Mouse (Mus musculus) forebrain, embryonic 16.5 days (tissue): ENCODE data around the gene Vpreb3. TPM values are rescaled to one million over a fixed set of nuclear protein-coding genes. Genes with fewer than 3 reads are reported as not detected.
A peak's percentile ranks its signal among the peaks of the same experiment; 100 is the strongest.
"Not testable (repeated sequence)": the region's sequence is repeated elsewhere in the genome, so short reads cannot be mapped to it uniquely, and the experiment has no call there.

Source experiments
- ATAC-seq: fragments of 200-750 bp; cut with Nextera tagmentation; 2 replicates; pipeline ENCODE4 v1.8.0; 2017; ENCODE audit warnings: mild to moderate bottlenecking, moderate library complexity
- H3K27ac ChIP-seq: fragments of 300-500 bp; sonication (generic); 2 replicates; pipeline ENCODE4 v1.5.1; 2014; ENCODE audit warnings: low read length, control low read depth
- H3K27me3 ChIP-seq: fragments of 300-500 bp; sonication (generic); replicated peaks from 2 replicates; pipeline ENCODE4 v1.6.1; 2014; ENCODE audit warnings: low read length; ENCODE audit not compliant: control insufficient read depth, insufficient read depth
- H3K36me3 ChIP-seq: fragments of 300-500 bp; sonication (generic); 2 replicates; pipeline ENCODE4 v1.6.1; 2014; ENCODE audit not compliant: control insufficient read depth, insufficient read depth
- H3K4me1 ChIP-seq: fragments of 300-500 bp; sonication (generic); replicated peaks from 2 replicates; pipeline ENCODE4 v1.6.1; 2014; ENCODE audit warnings: low read length; ENCODE audit not compliant: control insufficient read depth, insufficient read depth
- H3K4me2 ChIP-seq: fragments of 300-500 bp; sonication (generic); 2 replicates; pipeline ENCODE4 v1.6.1; 2014; ENCODE audit warnings: mild to moderate bottlenecking, low read length, control low read depth
- H3K4me3 ChIP-seq: fragments of 300-500 bp; sonication (generic); replicated peaks from 2 replicates; pipeline ENCODE4 v1.5.1; 2014; ENCODE audit warnings: mild to moderate bottlenecking, low read length, control low read depth
- H3K9ac ChIP-seq: fragments of 300-500 bp; sonication (generic); replicated peaks from 2 replicates; pipeline ENCODE4 v1.6.1; 2014; ENCODE audit warnings: low read depth, low read length, control low read depth
- H3K9me3 ChIP-seq: fragments of 300-500 bp; sonication (generic); 2 replicates; pipeline ENCODE4 v1.6.1; 2016; ENCODE audit warnings: low read length; ENCODE audit not compliant: control insufficient read depth
- WGBS: fragments of 180-500 bp; shearing (Covaris S2); extraction: QIAGEN DNeasy Blood & Tissue Kit; methylation state at CpG from one replicate; pipeline ENCODE4 v1.1.7; 2014; 5-methylcytosine and 5-hydroxymethylcytosine counted together
- polyA plus RNA-seq: library from polyadenylated mRNA; unstranded; fragments of >200 nt; fragmentation: Nextera tagmentation; extraction: Ambion mirVana; gene quantifications from 2 replicates; pipeline ENCODE4 v1.2.1, GENCODE M21; 2015

Vpreb3 gene
- polyA plus RNA-seq, 1 experiment from 2014 or later = 0.48 TPM

GRCm38 (mm10) chr10:75979432-75979831 lies 36.6 kb downstream of the Vpreb3 start:
- Histone ChIP-seq H3K4me2 (no peak overlapping the region), H3K36me3 (no peaks in the 10 kb centered on the region), H3K4me1 (peaks cover 5% of the 10 kb centered on the region), H3K27me3 (no peaks in the 10 kb centered on the region), H3K9me3 (no peaks in the 10 kb centered on the region), H3K4me3 (no peak overlapping the region), H3K27ac (no peak overlapping the region), H3K9ac (no peak overlapping the region)
- peak; percentile 89 for ATAC-seq
- WGBS = 62% methylated on average over 3 of the region's 3 CpGs

GRCm38 (mm10) chr10:75990430-75991042 lies 47.7 kb downstream of the Vpreb3 start:
- 56% methylated on average over 4 of the region's 4 CpGs for WGBS
- Histone ChIP-seq H3K4me2 (no peak overlapping the region), H3K4me3 (no peak overlapping the region)

GRCm38 (mm10) chr10:75993616-75994240 lies 50.9 kb downstream of the Vpreb3 start:
- Histone ChIP-seq H3K27me3 (no peaks in the 10 kb centered on the region), H3K4me2 (no peak overlapping the region), H3K4me1 (peaks cover 7% of the 10 kb centered on the region), H3K9me3 (no peaks in the 10 kb centered on the region), H3K9ac (no peak overlapping the region), H3K4me3 (no peak overlapping the region), H3K27ac (peak overlapping the region; percentile 78), H3K36me3 (no peaks in the 10 kb centered on the region)
- whole genome bisulfite sequencing = 88% methylated on average over 15 of the region's 15 CpGs
- no peak for ATAC-seq

More at GRCm38 (mm10) chr10:75990430-75991042, 47.7 kb downstream of the Vpreb3 start:
- H3K36me3 ChIP-seq = no peaks in the 10 kb centered on the region
- peaks cover 7% of the 10 kb centered on the region for H3K4me1 ChIP-seq
- no peaks in the 10 kb centered on the region for H3K9me3 ChIP-seq
- H3K27me3 ChIP-seq = no peaks in the 10 kb centered on the region
- ATAC-seq = no peak
- H3K9ac ChIP-seq = no peak overlapping the region
- H3K27ac ChIP-seq = no peak overlapping the region

- ATAC-seq = peak; percentile 90
- H3K36me3 ChIP-seq, H3K9me3 ChIP-seq, H3K27me3 ChIP-seq, H3K4me1 ChIP-seq, H3K4me3 ChIP-seq, H3K4me2 ChIP-seq, H3K9ac ChIP-seq: not testable (repeated sequence)
- H3K27ac ChIP-seq = peak overlapping the region; percentile 78
- 49% methylated on average over 11 of the region's 13 CpGs for WGBS
Observed at GRCm38 (mm10) chr10:75994531-75995210, 51.8 kb downstream of the Vpreb3 start.

- Histone ChIP-seq H3K9me3 (no peaks in the 10 kb centered on the region), H3K36me3 (no peaks in the 10 kb centered on the region), H3K4me1 (peaks cover 7% of the 10 kb centered on the region), H3K4me2 (no peak overlapping the region), H3K27me3 (no peaks in the 10 kb centered on the region), H3K4me3 (no peak overlapping the region), H3K27ac (no peak overlapping the region), H3K9ac (no peak overlapping the region)
- no peak for ATAC-seq
- WGBS = 74% methylated on average over 11 of the region's 11 CpGs
Observed at GRCm38 (mm10) chr10:75995463-75995862, 52.6 kb downstream of the Vpreb3 start.

- ATAC-seq = no peak
- Histone ChIP-seq H3K27me3 (no peaks in the 10 kb centered on the region), H3K4me3 (no peak overlapping the region), H3K27ac (no peak overlapping the region), H3K4me1 (peaks cover 7% of the 10 kb centered on the region), H3K9me3 (no peaks in the 10 kb centered on the region), H3K9ac (no peak overlapping the region), H3K36me3 (no peaks in the 10 kb centered on the region), H3K4me2 (no peak overlapping the region)
- 70% methylated on average over 3 of the region's 3 CpGs for WGBS
Observed at GRCm38 (mm10) chr10:75996315-75996714, 53.5 kb downstream of the Vpreb3 start.

Other genes starting within 250 kb of the Vpreb3 start
- 33.2 and 41.1 TPM in 2 replicates for gene Cabin1, start 178.7 kb upstream of the Vpreb3 start, polyA plus RNA-seq
- gene Ddt, start 169.6 kb upstream of the Vpreb3 start, polyA plus RNA-seq = 55.9 and 57.0 TPM in 2 replicates
- not detected in 2 replicates for gene Gm20441, start 162.1 kb upstream of the Vpreb3 start, polyA plus RNA-seq
- gene Gstt3, start 161.6 kb upstream of the Vpreb3 start, polyA plus RNA-seq = 0.77 and 1.2 TPM in 2 replicates
- gene Gstt1, start 144.5 kb upstream of the Vpreb3 start, polyA plus RNA-seq = 10.5 and 15.2 TPM in 2 replicates
- gene Gstt4, start 120.5 kb upstream of the Vpreb3 start, polyA plus RNA-seq = not detected in 2 replicates
- 4.0 and 4.2 TPM in 2 replicates for gene Gstt2, start 105.6 kb upstream of the Vpreb3 start, polyA plus RNA-seq
- gene Mif, start 82.8 kb upstream of the Vpreb3 start, polyA plus RNA-seq = 1,679 and 1,753 TPM in 2 replicates
- gene Derl3, start 49.6 kb upstream of the Vpreb3 start, polyA plus RNA-seq = 2.0 and 3.3 TPM in 2 replicates
- gene Smarcb1, start 21.4 kb upstream of the Vpreb3 start, polyA plus RNA-seq = 325 and 342 TPM in 2 replicates
- gene Chchd10, start 9.9 kb upstream of the Vpreb3 start, polyA plus RNA-seq = 21.8 and 30.7 TPM in 2 replicates
- 22.2 and 24.3 TPM in 2 replicates for gene Mmp11, start 6.6 kb upstream of the Vpreb3 start, polyA plus RNA-seq
- 0.20 TPM in 1 of 2 replicates, not detected in the other for gene Gm867, start 2.4 kb upstream of the Vpreb3 start, polyA plus RNA-seq
- gene Gm5134, start 11.5 kb downstream of the Vpreb3 start, polyA plus RNA-seq = not detected in 2 replicates
- 12.1 and 12.5 TPM in 2 replicates for gene Zfp280b, start 89.6 kb downstream of the Vpreb3 start, polyA plus RNA-seq
- gene Slc5a4b, start 167.9 kb downstream of the Vpreb3 start, polyA plus RNA-seq = not detected in 2 replicates
- gene Slc5a4a, start 204.4 kb downstream of the Vpreb3 start, polyA plus RNA-seq = not detected in 2 replicates